Mouse (Mus musculus) layer of hippocampus, postnatal 25 days (tissue): Measurements from ENCODE around the gene Gm14743. TPM values are rescaled to one million over a fixed set of nuclear protein-coding genes. Genes with fewer than 3 reads are reported as not detected.
"Not testable (repeated sequence)": the region's sequence is repeated elsewhere in the genome, so short reads cannot be mapped to it uniquely, and the experiment has no call there.

Experiments
- DNase-seq, 2 experiments: peaks; one replicate each; pipeline ENCODE4 v3.0.0; 2022; ENCODE audit warnings: mixed read lengths in 2 of 2, low spot score in 1 of 2; ENCODE audit errors: extremely low spot score in 1 of 2
- total RNA-seq, 2 experiments: library from RNA; stranded (reverse); gene quantifications; 2 replicates each; pipeline ENCODE4 v1.2.3; 2021

The Gm14743 gene
- not detected for total RNA-seq

- not testable (repeated sequence) for DNase-seq
Measured at GRCm38 (mm10) chrX:78245821-78246220, at the start of gene Gm14743. Gene Gm14743 (minus strand): TSS chrX:78245921.

GRCm38 (mm10) chrX:78202829-78203228 is 42.9 kb downstream of the Gm14743 start:
- DNase-seq, result no peak

- not testable (repeated sequence) for DNase-seq
Measured at GRCm38 (mm10) chrX:78202220-78202619, 43.5 kb downstream of the Gm14743 start.

Other genes with a start within 250 kb of the Gm14743 start
- gene Obp1a, start 154.5 kb downstream of the Gm14743 start, total RNA-seq, result not detected
- gene Gm5938, start 120.5 kb downstream of the Gm14743 start, total RNA-seq, result not detected
- gene Obp1b, start 59.1 kb downstream of the Gm14743 start, total RNA-seq, result not detected
- not detected for gene 4930480E11Rik, start 123.7 kb upstream of the Gm14743 start, total RNA-seq